Mouse (Mus musculus): Measurements from ENCODE around the gene Rbm8a2. TPM values are rescaled to one million over a fixed set of nuclear protein-coding genes. Genes with fewer than 3 reads are reported as not detected.
"Not testable (repeated sequence)": the region's sequence is repeated elsewhere in the genome, so short reads cannot be mapped to it uniquely, and the experiment has no call there.

Gene Rbm8a2
- polyA plus RNA-seq (2016; fragmentation: Nextera tagmentation; extraction: Ambion mirVana): 0.76 and 1.00 TPM in 2 replicates

GRCm38 (mm10) chr1:175979014-175979413 lies at the start of gene Rbm8a2:
Gene Rbm8a2 (minus strand): TSS chr1:175979114.
- not testable (repeated sequence) for H3K9me3 ChIP-seq; H3K9ac ChIP-seq; H3K36me3 ChIP-seq; H3K4me3 ChIP-seq; H3K4me2 ChIP-seq (replicated peaks); H3K4me1 ChIP-seq; H3K27me3 ChIP-seq (replicated peaks); ATAC-seq (ENCODE audit: low FRiP score, low read depth); H3K27ac ChIP-seq
- WGBS: 93% methylated on average over 7 of the region's 7 CpGs

- H3K4me2 ChIP-seq (replicated peaks): no peak overlapping the region
- no peak overlapping the region for H3K27ac ChIP-seq
- no peak overlapping the region for H3K4me3 ChIP-seq
- no peak overlapping the region for H3K9ac ChIP-seq
- no peak for ATAC-seq (ENCODE audit: low FRiP score, low read depth)
- H3K4me1 ChIP-seq: no peaks in the 10 kb centered on the region
- H3K36me3 ChIP-seq: no peaks in the 10 kb centered on the region
- WGBS: 64% methylated on average over 3 of the region's 3 CpGs
- H3K27me3 ChIP-seq (replicated peaks): no peaks in the 10 kb centered on the region
- no peaks in the 10 kb centered on the region for H3K9me3 ChIP-seq
Measured at GRCm38 (mm10) chr1:176028397-176028796, 49.5 kb upstream of the Rbm8a2 start.

DNA sequence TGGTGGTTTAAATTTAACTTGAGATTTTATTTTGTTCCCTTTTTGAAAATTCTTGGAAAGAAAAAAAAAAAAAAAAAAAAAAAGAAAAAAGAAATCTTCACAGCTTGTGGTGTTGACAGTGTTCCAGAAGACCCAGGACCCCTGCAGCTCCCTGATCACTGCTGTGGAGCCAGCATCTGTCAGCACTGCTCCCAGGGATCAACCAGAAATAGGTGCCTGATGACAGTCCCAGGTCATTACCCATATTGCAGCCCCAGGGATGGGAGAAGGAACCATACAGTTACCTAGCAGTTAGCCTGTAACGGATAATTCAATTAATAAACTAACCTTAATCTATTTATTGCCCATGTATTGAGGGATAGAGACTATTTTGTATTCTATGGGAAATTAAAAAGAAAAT lies 45.6 kb upstream of the Rbm8a2 start:
- ATAC-seq (ENCODE audit: low FRiP score, low read depth): no peak
- no peaks in the 10 kb centered on the region for H3K36me3 ChIP-seq
- no peaks in the 10 kb centered on the region for H3K4me1 ChIP-seq
- WGBS: 45% methylated on average over 1 of the region's 1 CpGs
- no peaks in the 10 kb centered on the region for H3K27me3 ChIP-seq (replicated peaks)
- H3K4me3 ChIP-seq: no peak overlapping the region
- no peak overlapping the region for H3K4me2 ChIP-seq (replicated peaks)
- H3K9ac ChIP-seq: no peak overlapping the region
- no peak overlapping the region for H3K27ac ChIP-seq
- no peaks in the 10 kb centered on the region for H3K9me3 ChIP-seq

- Histone ChIP-seq H3K9ac (no peak overlapping the region), H3K27me3 (replicated peaks) (no peaks in the 10 kb centered on the region), H3K4me2 (replicated peaks) (no peak overlapping the region), H3K9me3 (no peaks in the 10 kb centered on the region), H3K36me3 (no peaks in the 10 kb centered on the region), H3K4me1 (no peaks in the 10 kb centered on the region), H3K27ac (no peak overlapping the region), H3K4me3 (no peak overlapping the region)
- ATAC-seq (ENCODE audit: low FRiP score, low read depth): no peak
- 73% methylated on average over 3 of the region's 3 CpGs for WGBS
Measured at GRCm38 (mm10) chr1:176018523-176018922, 39.6 kb upstream of the Rbm8a2 start.

DNA sequence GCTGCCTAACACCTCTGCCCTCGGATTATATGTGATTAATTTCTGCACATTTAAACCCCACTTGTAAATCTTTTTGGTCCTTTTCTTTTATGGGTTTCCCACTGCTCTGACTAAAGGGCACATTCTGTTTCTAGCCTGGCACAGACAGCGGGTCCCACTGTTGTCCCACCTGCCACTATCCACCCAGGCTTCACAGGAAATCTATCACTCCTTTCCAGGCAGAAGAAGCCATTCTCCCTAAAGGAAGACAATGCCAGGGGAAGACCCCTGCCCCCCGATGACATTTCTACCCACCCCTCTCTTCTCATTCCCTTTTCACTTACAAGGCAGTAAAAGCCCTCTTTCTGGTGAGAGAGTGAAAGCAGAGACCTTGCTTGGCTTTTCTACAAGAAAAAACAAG lies 37.2 kb upstream of the Rbm8a2 start:
- no peaks in the 10 kb centered on the region for H3K4me1 ChIP-seq
- no peak overlapping the region for H3K4me3 ChIP-seq
- no peak overlapping the region for H3K27ac ChIP-seq
- H3K27me3 ChIP-seq (replicated peaks): no peaks in the 10 kb centered on the region
- H3K36me3 ChIP-seq: no peaks in the 10 kb centered on the region
- 5% methylated on average over 3 of the region's 3 CpGs for WGBS
- H3K9me3 ChIP-seq: no peaks in the 10 kb centered on the region
- H3K9ac ChIP-seq: no peak overlapping the region
- no peak overlapping the region for H3K4me2 ChIP-seq (replicated peaks)
- ATAC-seq (ENCODE audit: low FRiP score, low read depth): no peak

DNA sequence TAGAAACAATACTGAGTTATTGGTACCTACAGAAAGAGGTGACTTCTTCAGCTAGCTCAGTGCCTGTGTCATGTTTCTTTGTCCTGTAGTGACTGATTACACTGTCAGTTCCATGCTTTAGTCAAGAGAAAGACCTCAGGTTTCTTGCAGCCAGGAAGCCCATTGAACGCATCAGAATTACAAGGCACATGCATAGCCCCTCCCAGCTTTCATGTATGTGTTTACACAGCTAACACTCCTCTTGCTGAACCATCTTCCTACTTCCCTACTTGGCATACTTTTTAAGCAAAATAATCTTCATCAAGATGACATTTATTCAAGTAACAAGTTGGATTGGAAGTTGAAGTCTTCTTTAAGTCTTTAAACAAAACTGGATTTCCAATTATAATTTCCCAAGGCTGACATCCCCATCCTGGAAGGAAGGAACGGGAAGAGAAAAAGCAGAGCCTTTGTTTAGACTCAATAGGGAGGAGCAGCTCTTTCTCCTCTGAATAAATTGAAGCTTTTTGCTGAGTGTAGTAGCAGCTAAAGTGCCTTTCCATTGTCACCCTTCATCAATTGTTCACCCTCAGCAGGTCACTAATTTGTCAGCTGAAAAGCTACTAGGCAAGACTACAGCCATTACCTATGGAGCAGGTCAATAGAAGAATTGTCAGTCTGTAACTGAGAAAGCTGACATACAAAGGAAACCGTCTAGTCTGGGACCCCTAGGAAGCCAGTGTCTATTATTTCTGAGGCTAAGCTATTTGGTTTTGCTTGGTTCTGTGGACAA lies 34.8 kb upstream of the Rbm8a2 start:
- WGBS: 10% methylated on average over 3 of the region's 3 CpGs
- H3K4me2 ChIP-seq (replicated peaks): no peak overlapping the region
- H3K27ac ChIP-seq: no peak overlapping the region
- no peaks in the 10 kb centered on the region for H3K27me3 ChIP-seq (replicated peaks)
- no peaks in the 10 kb centered on the region for H3K4me1 ChIP-seq
- no peak overlapping the region for H3K4me3 ChIP-seq
- no peak overlapping the region for H3K9ac ChIP-seq
- no peaks in the 10 kb centered on the region for H3K9me3 ChIP-seq
- H3K36me3 ChIP-seq: no peaks in the 10 kb centered on the region
- ATAC-seq (ENCODE audit: low FRiP score, low read depth): peak; percentile 61; the same call in 1 of the 2 replicates

DNA sequence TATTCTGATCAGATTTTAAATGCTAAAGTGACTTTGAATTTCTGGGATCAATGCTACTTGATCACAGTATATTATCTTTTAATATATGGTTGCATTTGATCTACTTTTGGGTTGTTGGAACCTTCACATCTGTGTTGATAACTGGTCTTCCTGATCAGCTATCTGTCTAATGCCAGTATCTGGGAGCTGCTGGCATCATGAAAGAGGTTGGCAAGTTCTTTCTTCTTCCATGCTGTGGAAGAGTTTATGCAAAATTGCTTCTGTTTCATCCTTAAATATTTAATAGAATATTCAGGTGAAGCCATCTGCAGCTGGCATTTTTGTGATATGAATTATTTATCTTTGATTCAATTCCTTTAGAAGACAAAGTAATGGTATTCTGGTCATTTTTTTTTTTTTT lies 32.6 kb upstream of the Rbm8a2 start:
- Histone ChIP-seq H3K9me3 (no peaks in the 10 kb centered on the region), H3K4me1 (no peaks in the 10 kb centered on the region), H3K27me3 (replicated peaks) (no peaks in the 10 kb centered on the region), H3K9ac (no peak overlapping the region), H3K4me2 (replicated peaks) (no peak overlapping the region), H3K4me3 (no peak overlapping the region), H3K36me3 (no peaks in the 10 kb centered on the region), H3K27ac (no peak overlapping the region)
- ATAC-seq (ENCODE audit: low FRiP score, low read depth): no peak

GRCm38 (mm10) chr1:176011072-176011471 lies 32.2 kb upstream of the Rbm8a2 start:
- H3K9me3 ChIP-seq: no peaks in the 10 kb centered on the region
- no peak overlapping the region for H3K4me2 ChIP-seq (replicated peaks)
- H3K27me3 ChIP-seq (replicated peaks): no peaks in the 10 kb centered on the region
- H3K4me3 ChIP-seq: no peak overlapping the region
- no peak overlapping the region for H3K27ac ChIP-seq
- no peak for ATAC-seq (ENCODE audit: low FRiP score, low read depth)
- H3K4me1 ChIP-seq: no peaks in the 10 kb centered on the region
- no peaks in the 10 kb centered on the region for H3K36me3 ChIP-seq
- no peak overlapping the region for H3K9ac ChIP-seq

DNA sequence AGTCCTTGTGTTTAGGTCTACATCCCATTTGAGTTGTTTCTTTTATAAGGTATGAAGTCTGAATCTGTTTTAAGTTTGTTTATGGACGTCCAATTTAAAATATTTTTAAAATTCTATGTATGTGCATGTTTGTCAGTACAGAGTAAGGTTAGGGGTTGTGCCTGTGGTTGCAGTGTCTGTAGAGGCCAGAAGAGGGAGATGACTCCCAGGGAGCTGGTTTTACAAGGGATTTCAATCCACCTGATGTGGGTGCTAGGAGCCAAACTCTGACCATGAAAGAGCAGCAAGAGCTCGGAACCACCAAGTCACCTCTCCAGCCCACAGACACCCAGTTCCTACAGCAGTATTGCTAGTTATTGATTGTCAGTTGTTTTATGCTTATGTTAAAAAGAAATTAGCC lies 29.5 kb upstream of the Rbm8a2 start:
- H3K9ac ChIP-seq: no peak overlapping the region
- 92% methylated on average over 2 of the region's 2 CpGs for WGBS
- H3K36me3 ChIP-seq: no peaks in the 10 kb centered on the region
- no peak overlapping the region for H3K27ac ChIP-seq
- no peak overlapping the region for H3K4me3 ChIP-seq
- no peaks in the 10 kb centered on the region for H3K9me3 ChIP-seq
- no peaks in the 10 kb centered on the region for H3K4me1 ChIP-seq
- no peak overlapping the region for H3K4me2 ChIP-seq (replicated peaks)
- H3K27me3 ChIP-seq (replicated peaks): no peaks in the 10 kb centered on the region
- no peak for ATAC-seq (ENCODE audit: low FRiP score, low read depth)

DNA sequence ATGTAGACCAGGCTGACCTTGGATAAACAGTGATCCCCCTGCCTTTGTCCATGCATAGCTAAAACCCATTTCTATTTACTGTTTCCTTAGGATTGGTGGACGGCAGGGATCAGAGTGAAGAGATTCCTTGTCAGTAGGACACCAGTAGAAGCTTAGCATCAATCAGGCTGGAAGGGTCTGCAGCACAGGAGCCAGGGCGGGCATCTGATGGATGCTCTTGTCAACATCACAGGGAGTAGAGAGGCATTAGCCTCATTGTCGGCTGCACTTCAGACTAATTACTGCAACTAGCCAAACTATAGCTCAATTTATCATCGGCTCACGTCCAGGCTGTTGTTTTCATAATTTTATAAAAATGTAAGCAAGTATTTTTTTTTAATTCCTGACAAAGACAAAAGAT lies 21.7 kb upstream of the Rbm8a2 start:
- H3K4me1 ChIP-seq: no peaks in the 10 kb centered on the region
- H3K4me2 ChIP-seq (replicated peaks): no peak overlapping the region
- 72% methylated on average over 5 of the region's 5 CpGs for WGBS
- no peaks in the 10 kb centered on the region for H3K9me3 ChIP-seq
- no peak overlapping the region for H3K9ac ChIP-seq
- H3K27ac ChIP-seq: no peak overlapping the region
- no peaks in the 10 kb centered on the region for H3K27me3 ChIP-seq (replicated peaks)
- no peak overlapping the region for H3K4me3 ChIP-seq
- H3K36me3 ChIP-seq: no peaks in the 10 kb centered on the region
- ATAC-seq (ENCODE audit: low FRiP score, low read depth): no peak

GRCm38 (mm10) chr1:175997076-175997651 lies 18.2 kb upstream of the Rbm8a2 start:
- Histone ChIP-seq H3K9me3 (no peaks in the 10 kb centered on the region), H3K27me3 (replicated peaks) (no peaks in the 10 kb centered on the region), H3K4me1 (no peaks in the 10 kb centered on the region), H3K27ac (no peak overlapping the region), H3K4me2 (replicated peaks) (no peak overlapping the region), H3K36me3 (no peaks in the 10 kb centered on the region), H3K9ac (no peak overlapping the region), H3K4me3 (no peak overlapping the region)
- WGBS: 63% methylated on average over 7 of the region's 7 CpGs
- no peak for ATAC-seq (ENCODE audit: low FRiP score, low read depth)

DNA sequence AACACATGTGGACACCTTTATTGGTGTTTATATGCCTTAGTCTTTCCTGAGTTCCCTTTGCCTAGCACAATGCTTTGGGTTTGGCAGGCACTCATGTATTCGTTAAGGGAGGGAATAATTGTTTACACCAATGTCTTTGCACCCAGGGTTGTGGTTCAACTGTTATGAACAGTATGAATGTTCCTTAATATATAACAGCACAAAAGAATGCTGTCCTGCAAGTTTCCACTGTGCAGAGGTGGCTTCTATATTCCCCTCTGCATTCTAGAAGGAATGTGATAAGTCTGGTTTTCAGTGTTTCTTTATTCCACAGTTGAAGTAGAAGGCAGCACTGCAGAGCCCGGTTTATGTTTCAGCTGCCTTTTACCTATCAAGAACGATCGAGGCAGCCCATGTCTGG lies 10.0 kb upstream of the Rbm8a2 start:
- Histone ChIP-seq H3K27ac (no peak overlapping the region), H3K9ac (no peak overlapping the region), H3K27me3 (replicated peaks) (no peaks in the 10 kb centered on the region), H3K4me2 (replicated peaks) (no peak overlapping the region), H3K4me3 (no peak overlapping the region), H3K9me3 (no peaks in the 10 kb centered on the region), H3K4me1 (no peaks in the 10 kb centered on the region), H3K36me3 (no peaks in the 10 kb centered on the region)
- 91% methylated on average over 4 of the region's 4 CpGs for WGBS
- ATAC-seq (ENCODE audit: low FRiP score, low read depth): no peak

DNA sequence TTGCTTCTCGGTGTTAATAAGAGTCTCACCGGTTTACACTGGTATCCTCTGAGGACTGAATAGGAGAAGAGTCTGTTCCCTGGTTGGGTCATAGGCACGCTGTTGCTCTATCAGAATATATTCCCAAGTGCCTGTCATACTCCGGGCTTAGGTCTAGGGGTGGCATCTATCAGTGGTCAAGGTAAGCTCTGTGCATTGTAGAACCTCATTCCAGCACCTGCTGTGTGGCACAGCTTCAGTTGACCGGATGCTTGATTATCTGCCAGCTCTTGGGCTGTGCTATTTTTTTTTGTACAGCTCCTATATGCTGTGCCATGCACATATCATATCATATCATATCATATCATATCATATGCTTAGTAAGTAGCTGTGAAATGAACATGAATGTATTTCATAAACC lies 9.5 kb upstream of the Rbm8a2 start:
- Histone ChIP-seq H3K27me3 (replicated peaks) (no peaks in the 10 kb centered on the region), H3K4me3 (no peak overlapping the region), H3K9me3 (no peaks in the 10 kb centered on the region), H3K36me3 (no peaks in the 10 kb centered on the region), H3K27ac (no peak overlapping the region), H3K4me2 (replicated peaks) (no peak overlapping the region), H3K9ac (no peak overlapping the region), H3K4me1 (no peaks in the 10 kb centered on the region)
- 93% methylated on average over 5 of the region's 5 CpGs for WGBS
- ATAC-seq (ENCODE audit: low FRiP score, low read depth): no peak
